Mouse (Mus musculus) liver, adult (tissue): ENCODE results near the gene Auh.

ENCODE experiments used
- GATA4 ChIP-seq: IDR thresholded peaks from 2 replicates; pipeline ENCODE4 v1.6.1; 2014; ENCODE audit warnings: mild to moderate bottlenecking, low read length; ENCODE audit not compliant: insufficient replicate concordance

Auh gene

GRCm38 (mm10) chr13:52812549-52813515 lies 116.6 kb downstream of the Auh start:
- TF ChIP-seq GATA4 = no peak

DNA sequence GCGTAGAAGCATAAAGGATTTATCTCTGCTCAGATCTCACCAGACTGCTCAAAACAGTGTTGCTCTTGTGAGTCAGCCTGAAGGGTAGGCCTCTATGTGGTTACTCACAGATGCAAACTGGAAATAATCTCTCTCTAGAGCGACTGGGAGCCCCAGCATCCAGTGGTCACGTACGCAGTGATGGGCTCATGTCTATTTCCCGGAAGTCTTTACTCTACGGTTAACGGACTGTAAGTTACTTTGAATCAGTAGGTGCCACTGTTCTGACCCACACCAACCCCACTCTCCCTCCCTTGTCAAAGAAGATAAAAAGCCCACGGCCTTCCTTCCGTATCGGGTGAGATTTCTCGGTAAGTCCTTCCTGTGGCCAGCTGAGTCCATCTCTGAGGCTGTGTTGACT lies 121.8 kb downstream of the Auh start:
- no peak for TF ChIP-seq GATA4

DNA sequence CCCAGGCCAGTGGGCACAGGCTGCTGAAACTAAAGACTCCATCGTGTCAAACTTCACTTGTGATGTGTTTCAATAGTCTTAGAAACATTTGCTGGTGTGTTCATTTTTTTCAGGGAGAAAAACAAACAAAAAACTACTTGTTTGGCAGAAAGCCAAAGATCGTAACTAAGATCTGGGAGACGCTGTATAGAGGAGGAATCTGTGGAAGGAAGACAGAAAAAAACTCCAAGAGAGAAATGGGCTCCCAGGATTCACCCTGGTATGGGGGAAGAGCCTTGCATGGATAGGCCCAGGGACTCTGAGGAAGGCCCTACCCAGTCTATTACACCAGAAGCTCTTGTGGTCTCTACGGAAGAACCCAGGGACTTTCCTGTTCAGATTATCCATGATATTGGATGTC lies 123.5 kb downstream of the Auh start:
- TF ChIP-seq GATA4 = no peak

GRCm38 (mm10) chr13:52805581-52805980 lies 123.9 kb downstream of the Auh start:
- TF ChIP-seq GATA4 = no peak

- TF ChIP-seq GATA4 = no peak
Measured at GRCm38 (mm10) chr13:52802482-52802881, 127.0 kb downstream of the Auh start.

GRCm38 (mm10) chr13:52800687-52801341 lies 128.7 kb downstream of the Auh start:
- no peak for TF ChIP-seq GATA4

DNA sequence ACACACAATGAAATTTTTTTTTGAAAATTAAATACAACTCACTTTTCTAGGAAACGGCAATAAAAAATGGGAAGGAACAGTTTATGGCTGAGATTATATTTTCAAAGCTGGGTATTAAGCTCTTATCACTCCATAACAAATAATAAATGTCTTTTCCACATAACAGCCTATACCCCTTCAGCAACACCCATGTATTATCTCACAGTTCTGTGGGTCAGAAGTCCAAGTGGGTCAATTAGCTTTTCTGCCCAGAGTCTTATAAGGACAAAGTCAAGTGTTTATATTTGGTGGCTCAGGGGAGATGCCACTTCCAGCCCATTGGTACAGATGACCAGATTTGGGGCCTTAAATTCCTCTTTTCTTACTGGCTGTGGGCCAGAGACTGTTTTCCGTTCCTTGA lies 129.4 kb downstream of the Auh start:
- no peak for TF ChIP-seq GATA4

- TF ChIP-seq GATA4 = no peak
Measured at GRCm38 (mm10) chr13:52794232-52794631, 135.2 kb downstream of the Auh start.

DNA sequence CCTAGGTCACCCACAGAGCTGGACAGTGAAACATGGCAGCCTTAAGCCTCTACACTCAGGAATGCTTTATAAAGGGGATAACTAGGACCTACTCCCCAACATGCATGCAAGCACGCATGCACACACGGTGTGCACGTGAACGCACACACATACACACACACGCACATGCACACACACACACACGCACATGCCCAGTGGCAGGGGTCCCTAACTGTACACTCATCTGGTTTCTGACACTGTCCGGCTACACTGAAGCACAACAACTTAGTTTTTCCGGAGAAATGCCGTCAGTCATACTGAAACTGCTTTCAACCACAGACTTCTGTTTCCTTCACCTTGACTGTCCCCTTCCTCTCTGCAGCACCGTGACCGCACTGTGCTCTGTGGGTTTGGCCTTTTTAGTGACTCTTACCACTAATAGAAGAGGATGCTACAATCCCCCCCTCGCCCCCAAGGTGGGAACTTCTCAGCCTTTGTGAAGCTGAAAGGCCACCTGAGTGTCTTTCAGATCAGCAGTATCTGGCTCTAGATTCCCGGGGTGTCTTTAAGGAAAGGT lies 136.0 kb downstream of the Auh start:
- no peak for TF ChIP-seq GATA4

- no peak for TF ChIP-seq GATA4
Measured at GRCm38 (mm10) chr13:52792242-52792844, 137.1 kb downstream of the Auh start.

DNA sequence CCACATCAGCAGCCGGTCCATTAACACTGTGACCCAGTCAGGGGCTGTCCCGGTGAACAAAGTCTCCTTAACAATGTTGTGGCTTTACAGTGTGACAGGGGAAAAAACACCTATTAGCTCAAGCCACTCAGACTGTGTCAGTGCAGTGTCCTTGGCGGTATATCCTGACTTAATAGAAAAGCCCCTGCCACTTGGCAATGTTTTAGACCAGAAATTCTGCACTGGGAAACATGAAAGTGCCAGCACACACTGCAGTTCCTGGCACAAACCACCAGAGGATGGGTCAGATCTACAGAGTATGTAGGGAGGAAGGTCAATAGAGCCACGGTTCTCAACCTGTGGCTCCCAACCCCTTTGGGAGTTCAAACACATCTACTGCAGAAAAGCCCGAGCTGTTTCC lies 138.6 kb downstream of the Auh start:
- no peak for TF ChIP-seq GATA4
